Mouse (Mus musculus) CH12.LX (cell line): ENCODE results near the gene Alox12.

Source experiments
- CTCF ChIP-seq, 2 experiments: IDR thresholded peaks in 1 of 2; conservative IDR thresholded peaks in 1 of 2; 2 replicates each; pipeline ENCODE4 v1.5.1; 2011 to 2012; ENCODE audit warnings: low read depth in 2 of 2, low read length in 2 of 2, improper control_type of control experiment in 1 of 2, inconsistent platforms in 1 of 2, mild to moderate bottlenecking in 1 of 2, moderate library complexity in 1 of 2
- E2F4 ChIP-seq: IDR thresholded peaks from 2 replicates; pipeline ENCODE4 v1.6.1; 2011; ENCODE audit warnings: low read depth, low read length, improper control_type of control experiment; ENCODE audit not compliant: insufficient replicate concordance
- ELF1 ChIP-seq: IDR thresholded peaks from 2 replicates; pipeline ENCODE4 v1.6.1; 2014; ENCODE audit warnings: low read depth, mild to moderate bottlenecking, inconsistent platforms, low read length, improper control_type of control experiment
- GABPA ChIP-seq: IDR thresholded peaks from 2 replicates; pipeline ENCODE4 v1.6.1; 2012; ENCODE audit warnings: low read depth, low read length, improper control_type of control experiment, inconsistent platforms; ENCODE audit not compliant: insufficient replicate concordance
- MAZ ChIP-seq: IDR thresholded peaks from 2 replicates; pipeline ENCODE4 v1.6.1; 2012; ENCODE audit warnings: low read depth, mild to moderate bottlenecking, inconsistent platforms, low read length, improper control_type of control experiment, moderate library complexity
- POLR2A ChIP-seq: IDR thresholded peaks from 2 replicates; pipeline ENCODE4 v1.6.1; 2011; ENCODE audit warnings: low read depth, mild to moderate bottlenecking, improper control_type of control experiment, low read length
- POLR2AphosphoS2 ChIP-seq: IDR thresholded peaks from 2 replicates; pipeline ENCODE4 v1.6.1; 2011; ENCODE audit warnings: low read depth, low read length, improper control_type of control experiment
- RAD21 ChIP-seq: IDR thresholded peaks from 2 replicates; pipeline ENCODE4 v1.6.1; 2011; ENCODE audit warnings: low read depth, mild to moderate bottlenecking, low read length, improper control_type of control experiment, moderate library complexity
- RCOR1 ChIP-seq: conservative IDR thresholded peaks from 2 replicates; pipeline ENCODE4 v1.6.1; 2012; ENCODE audit warnings: low read depth, mild to moderate bottlenecking, inconsistent platforms, low read length, improper control_type of control experiment
- TCF12 ChIP-seq: IDR thresholded peaks from 2 replicates; pipeline ENCODE4 v1.6.1; 2014; ENCODE audit warnings: low read depth, mild to moderate bottlenecking, inconsistent platforms, low read length, improper control_type of control experiment
- USF1 ChIP-seq: IDR thresholded peaks from 2 replicates; pipeline ENCODE4 v1.6.1; 2014; ENCODE audit warnings: low read depth, mild to moderate bottlenecking, inconsistent platforms, low read length, improper control_type of control experiment
- ZC3H11A ChIP-seq: IDR thresholded peaks from 2 replicates; pipeline ENCODE4 v1.6.1; 2012; ENCODE audit warnings: low read depth, mild to moderate bottlenecking, inconsistent platforms, low read length, improper control_type of control experiment
- ZMIZ1 ChIP-seq: IDR thresholded peaks from 2 replicates; pipeline ENCODE4 v1.6.1; 2012; ENCODE audit warnings: low read depth, mild to moderate bottlenecking, inconsistent platforms, low read length, improper control_type of control experiment

- TF ChIP-seq USF1 (no peak), POLR2A (no peak), ELF1 (no peak), RAD21 (no peak), CTCF (conservative IDR thresholded peaks at IDR 0.05 in 1 of 2, IDR thresholded peaks at IDR 0.05 in 1 of 2; ENCODE audit: low read depth in 2 of 2, low read length in 2 of 2) (no peak), ZC3H11A (no peak), ZMIZ1 (no peak), GABPA (no peak), TCF12 (no peak), POLR2AphosphoS2 (no peak), RCOR1 (no peak), E2F4 (no peak), MAZ (no peak)
Measured at GRCm38 (mm10) chr11:70254337-70254736, 816 bp downstream of the Alox12 start.
